Mouse (Mus musculus) thymus, adult 2 months (tissue): ENCODE measurements around the gene Ebf3.

Source experiments
- CTCF ChIP-seq: fragments of 200-500 bp; IDR thresholded peaks from 2 replicates; pipeline ENCODE4 v1.5.1; 2012; ENCODE audit warnings: mild to moderate bottlenecking, control low read depth, low read length, moderate library complexity, borderline replicate concordance; ENCODE audit not compliant: control insufficient read depth, poor library complexity, insufficient read depth; ENCODE audit errors: extremely low read depth
- POLR2A ChIP-seq: fragments of 200-500 bp; IDR thresholded peaks from 2 replicates; pipeline ENCODE4 v1.6.1; 2012; ENCODE audit warnings: mild to moderate bottlenecking, low read length, control low read depth, moderate library complexity; ENCODE audit not compliant: control insufficient read depth, poor library complexity, insufficient read depth; ENCODE audit errors: extremely low read depth

DNA sequence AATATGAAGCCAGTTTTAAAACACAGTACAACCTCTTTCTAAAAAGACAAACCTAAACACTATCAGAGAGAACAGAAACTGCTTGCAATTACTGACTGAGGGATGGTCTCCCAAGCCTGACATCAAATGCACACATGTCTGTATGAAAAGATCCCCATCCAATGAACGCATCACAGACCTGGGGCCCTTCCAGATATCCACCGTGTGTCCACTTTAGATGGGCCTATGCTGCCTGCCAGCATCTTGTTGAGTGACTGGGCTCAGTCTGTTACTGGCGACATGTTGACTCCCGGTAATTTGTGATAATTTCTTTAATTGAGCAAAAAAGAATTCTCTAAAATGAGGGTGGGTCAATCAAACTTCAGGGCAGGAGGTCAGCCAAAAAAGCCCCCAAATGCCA, 93.8 kb downstream of the Ebf3 start:
- TF ChIP-seq POLR2A (no peak), CTCF (no peak)
